Mouse (Mus musculus) gastrocnemius, postnatal 4 days (tissue): ENCODE results near the gene Vmn1r50. TPM values are rescaled to one million over a fixed set of nuclear protein-coding genes. Genes with fewer than 3 reads are reported as not detected.
"Not testable (repeated sequence)": the region's sequence is repeated elsewhere in the genome, so short reads cannot be mapped to it uniquely, and the experiment has no call there.

ENCODE experiments used
- DNase-seq, 2 experiments: peaks; one replicate each; pipeline ENCODE4 v3.0.0; 2021 to 2022; ENCODE audit warnings: low spot score in 2 of 2, mixed read lengths in 2 of 2
- long read RNA-seq, 2 experiments: library from polyadenylated mRNA; stranded (forward); transcript quantifications; one replicate each; pipeline ENCODE4 v2.0.0; 2021
- total RNA-seq, 2 experiments: library from RNA; stranded (reverse); gene quantifications; 2 replicates each; pipeline ENCODE4 v1.2.3; 2021

Vmn1r50 gene
- not detected for total RNA-seq
- long read RNA-seq, experiment 1, result 0 reads
- long read RNA-seq, experiment 2, result 0 reads

GRCm38 (mm10) chr6:90101130-90101529 is at the start of gene Vmn1r50:
Gene Vmn1r50 (plus strand): TSS chr6:90101430.
- no peak for DNase-seq

GRCm38 (mm10) chr6:90078406-90078805 is 22.8 kb upstream of the Vmn1r50 start, which contains the start of gene Vmn1r49:
Gene Vmn1r49 (minus strand): TSS chr6:90078506.
- no peak for DNase-seq

GRCm38 (mm10) chr6:90100566-90100965 is 664 bp upstream of the Vmn1r50 start:
- DNase-seq, result no peak

- DNase-seq, result not testable (repeated sequence)
Observed at GRCm38 (mm10) chr6:90122296-90122695, 21.1 kb downstream of the Vmn1r50 start, which contains the start of gene Vmn1r51. Gene Vmn1r51 (plus strand): TSS chr6:90122596.

Other genes starting within 250 kb of the Vmn1r50 start
- gene Vmn1r42, start 225.0 kb upstream of the Vmn1r50 start, total RNA-seq, result not detected
- not detected for gene Vmn1r43, start 225.0 kb upstream of the Vmn1r50 start, total RNA-seq
- gene Vmn1r44, start 217.8 kb upstream of the Vmn1r50 start, total RNA-seq, result not detected
- not detected for gene Vmn1r45, start 160.8 kb upstream of the Vmn1r50 start, total RNA-seq
- gene Vmn1r46, start 132.1 kb upstream of the Vmn1r50 start, total RNA-seq, result not detected
- not detected for gene Vmn1r47, start 85.3 kb upstream of the Vmn1r50 start, total RNA-seq
- not detected for gene Vmn1r48, start 64.6 kb upstream of the Vmn1r50 start, total RNA-seq
- gene Vmn1r49, start 22.9 kb upstream of the Vmn1r50 start, total RNA-seq, result not detected
- not detected for gene Vmn1r51, start 21.2 kb downstream of the Vmn1r50 start, total RNA-seq
- gene Vmn1r52, start 73.4 kb downstream of the Vmn1r50 start, total RNA-seq, result not detected
- gene V1ra8, start 101.4 kb downstream of the Vmn1r50 start, total RNA-seq, result not detected
- gene Vmn1r53, start 123.0 kb downstream of the Vmn1r50 start, total RNA-seq, result not detected
- gene Vmn1r54, start 144.9 kb downstream of the Vmn1r50 start, total RNA-seq, result not detected
- gene BC048671, start 199.8 kb downstream of the Vmn1r50 start, total RNA-seq, result not detected
- not detected for gene Chst13, start 223.8 kb downstream of the Vmn1r50 start, total RNA-seq
- gene Uroc1, start 231.9 kb downstream of the Vmn1r50 start, total RNA-seq, result under 1 TPM; 0.07 to 0.57 TPM